ENCODE assay signal across 16 mouse cellular contexts in genomic region chr17:35022541-35023060, GRCm38 (mm10). TPM values are rescaled to one million over a fixed set of nuclear protein-coding genes. Genes with fewer than 3 reads are reported as not detected.
DNase-seq lines count a peak whose midpoint lies in the region; ATAC-seq and TF ChIP-seq lines count a peak whose summit lies in the region.
"Had no signal": no experiment of that assay in that cellular context is flagged by ENCODE, and none has a peak within 500 bp of the region (broad histone marks: within the 10 kb centered on the region; RNA-seq: fewer than 3 reads in every experiment).

No protein-coding gene starts in this region.

- H3K9me3 ChIP-seq in kidney, embryonic 15.5 days (replicated peaks): no peaks in the 10 kb centered on the region
- H3K9me3 ChIP-seq in kidney, embryonic 14.5 days (ENCODE audit: control insufficient read depth, low read length): no peaks in the 10 kb centered on the region
- H3K9me3 ChIP-seq in G1E (replicated peaks): no peaks in the 10 kb centered on the region
- no peaks in the 10 kb centered on the region for H3K9me3 ChIP-seq in liver, embryonic 11.5 days (ENCODE audit: control insufficient read depth, low read length)
- H3K9me3 ChIP-seq: hindbrain, embryonic 12.5 days; intestine, embryonic 15.5 days; limb, embryonic 15.5 days had no signal

- no peak for TF ChIP-seq POLR2A in heart, adult 2 months (IDR thresholded peaks at IDR 0.05; ENCODE audit: insufficient read depth, low read depth, low read length)

- no peak for TF ChIP-seq EP300 in heart, adult 2 months (IDR thresholded peaks at IDR 0.05; ENCODE audit: insufficient read depth, low read depth, low read length)

- H3K4me1 ChIP-seq in heart, adult 2 months (ENCODE audit: control insufficient read depth, insufficient read depth, low read length): peaks cover 11% of the 10 kb centered on the region
- H3K4me1 ChIP-seq in kidney, embryonic 15.5 days: peaks cover 43% of the 10 kb centered on the region
- H3K4me1 ChIP-seq in kidney, embryonic 14.5 days (ENCODE audit: control insufficient read depth, insufficient read depth, low read length): peaks cover 16% of the 10 kb centered on the region
- peaks cover 93% of the 10 kb centered on the region for H3K4me1 ChIP-seq in G1E (ENCODE audit: insufficient read depth, low read depth, low read length)
- H3K4me1 ChIP-seq in liver, embryonic 11.5 days (replicated peaks; ENCODE audit: control insufficient read depth, insufficient read depth, low read length): peaks cover 47% of the 10 kb centered on the region

- H3K4me3 ChIP-seq in heart, adult 2 months: no peak overlapping the region
- no peak overlapping the region for H3K4me3 ChIP-seq in kidney, embryonic 15.5 days (replicated peaks)
- no peak overlapping the region for H3K4me3 ChIP-seq in kidney, embryonic 14.5 days (ENCODE audit: low read length)
- H3K4me3 ChIP-seq in G1E (ENCODE audit: low read depth, low read length): peak overlapping the region; percentile 48; the same call in 1 of the 2 replicates
- H3K4me3 ChIP-seq in liver, embryonic 11.5 days (ENCODE audit: low read depth, low read length): no peak overlapping the region
- H3K4me3 ChIP-seq: erythroblast, embryonic 14.5 days; hindbrain, embryonic 12.5 days; intestine, embryonic 15.5 days; limb, embryonic 15.5 days had no signal

- DNase-seq in heart, adult 2 months: no peak
- no peak for DNase-seq in heart, postnatal 4 days
- no peak for DNase-seq in G1E (ENCODE audit: low spot score)
- peak; percentile 36 for DNase-seq in liver, embryonic 11.5 days (ENCODE audit: low spot score)
- no peak for DNase-seq in left cerebral cortex, postnatal 10 days (ENCODE audit: extremely low spot score in 1 of 2, low spot score in 2 of 2)
- DNase-seq: cerebellum, adult 11 months; forebrain, postnatal 0 days; gastrocnemius, postnatal 10 days; thymus, postnatal 25 days had no signal

- peak overlapping the region; percentile 88 for H3K27ac ChIP-seq in heart, adult 2 months
- H3K27ac ChIP-seq in kidney, embryonic 15.5 days: peak overlapping the region; percentile 76; the same call in 1 of the 2 replicates
- no peak overlapping the region for H3K27ac ChIP-seq in kidney, embryonic 14.5 days (ENCODE audit: low read depth, low read length)
- H3K27ac ChIP-seq in liver, embryonic 11.5 days (ENCODE audit: low read depth, low read length): peak overlapping the region; percentile 69
- H3K27ac ChIP-seq: intestine, embryonic 15.5 days; limb, embryonic 15.5 days had no signal

- no peaks in the 10 kb centered on the region for H3K79me2 ChIP-seq in heart, adult 2 months (replicated peaks; ENCODE audit: control insufficient read depth, insufficient read depth, low read length)

- H3K27me3 ChIP-seq in heart, adult 2 months (ENCODE audit: control insufficient read depth, insufficient read depth, low read length): no peaks in the 10 kb centered on the region
- no peaks in the 10 kb centered on the region for H3K27me3 ChIP-seq in kidney, embryonic 15.5 days
- H3K27me3 ChIP-seq in kidney, embryonic 14.5 days (ENCODE audit: control insufficient read depth, insufficient read depth, low read length): no peaks in the 10 kb centered on the region
- no peaks in the 10 kb centered on the region for H3K27me3 ChIP-seq in G1E (ENCODE audit: insufficient read depth, low read length)
- no peaks in the 10 kb centered on the region for H3K27me3 ChIP-seq in liver, embryonic 11.5 days (replicated peaks; ENCODE audit: control insufficient read depth, insufficient read depth, low read length)
- H3K27me3 ChIP-seq: hindbrain, embryonic 12.5 days; intestine, embryonic 15.5 days; limb, embryonic 15.5 days had no signal

- ATAC-seq in kidney, embryonic 15.5 days (replicated peaks; ENCODE audit: low FRiP score): no peak
- ATAC-seq in kidney, embryonic 14.5 days (ENCODE audit: low FRiP score, low TSS enrichment): no peak
- ATAC-seq in G1E (ENCODE audit: extremely low read depth, insufficient number of reproducible peaks, low FRiP score, poor library complexity, severe bottlenecking): no peak
- ATAC-seq in liver, embryonic 11.5 days (replicated peaks; ENCODE audit: low FRiP score): no peak
- ATAC-seq: forebrain, postnatal 0 days; midbrain, embryonic 16.5 days had no signal

- 82% methylated on average over 8 of the region's 8 CpGs for WGBS in heart, adult 2 months
- 92% methylated on average over 8 of the region's 8 CpGs for WGBS in kidney, embryonic 15.5 days
- 92% methylated on average over 8 of the region's 8 CpGs for WGBS in kidney, embryonic 14.5 days
- WGBS in liver, embryonic 11.5 days: 77% methylated on average over 8 of the region's 8 CpGs

- H3K36me3 ChIP-seq in heart, adult 2 months (ENCODE audit: control insufficient read depth, insufficient read depth, low read length): no peaks in the 10 kb centered on the region
- no peaks in the 10 kb centered on the region; the same call in 1 of the 2 replicates for H3K36me3 ChIP-seq in kidney, embryonic 15.5 days
- H3K36me3 ChIP-seq in kidney, embryonic 14.5 days (ENCODE audit: control insufficient read depth, insufficient read depth, low read length): no peaks in the 10 kb centered on the region
- peaks cover 59% of the 10 kb centered on the region for H3K36me3 ChIP-seq in G1E (replicated peaks)
- no peaks in the 10 kb centered on the region for H3K36me3 ChIP-seq in liver, embryonic 11.5 days (ENCODE audit: control insufficient read depth, insufficient read depth, low read length)
- H3K36me3 ChIP-seq: intestine, embryonic 15.5 days; limb, embryonic 15.5 days had no signal

- no peak for TF ChIP-seq CTCF in heart, adult 2 months (IDR thresholded peaks at IDR 0.05)
- no peak for TF ChIP-seq CTCF in G1E (IDR thresholded peaks at IDR 0.05; ENCODE audit: low read depth, low read length)

- no peak overlapping the region for H3K9ac ChIP-seq in heart, adult 2 months (ENCODE audit: low read depth, low read length)
- no peak overlapping the region for H3K9ac ChIP-seq in kidney, embryonic 15.5 days
- no peak overlapping the region for H3K9ac ChIP-seq in kidney, embryonic 14.5 days (ENCODE audit: low read depth, low read length)
- no peak overlapping the region for H3K9ac ChIP-seq in liver, embryonic 11.5 days (ENCODE audit: low read depth, low read length)
- H3K9ac ChIP-seq: forebrain, postnatal 0 days; hindbrain, embryonic 12.5 days; intestine, embryonic 15.5 days; limb, embryonic 15.5 days had no signal

- H3K4me2 ChIP-seq in kidney, embryonic 15.5 days: no peak overlapping the region
- no peak overlapping the region for H3K4me2 ChIP-seq in kidney, embryonic 14.5 days (replicated peaks; ENCODE audit: low read depth, low read length)
- no peak overlapping the region; the same call in 1 of the 2 replicates for H3K4me2 ChIP-seq in liver, embryonic 11.5 days
- H3K4me2 ChIP-seq: hindbrain, embryonic 12.5 days; intestine, embryonic 15.5 days; limb, embryonic 15.5 days had no signal

- intact Hi-C loops in heart, adult 2 months (cut with DNase I): loop anchor here (2.0 to 5.0 kb wide), 2 partner anchors 24 to 215 kb away; partner anchors contain the start of genes Msh5 and Nfkbil1
- intact Hi-C loops in left cerebral cortex, postnatal 10 days (cut with DNase I): loop anchor here (5.0 kb wide), 2 partner anchors 35 to 85 kb away; partner anchors contain the start of genes Ddah2 and Ly6g5c

RNA-seq across cellular contexts. Expression of gene Sapcd1, which starts 5.2 kb away (rescaled TPM):
- not detected for total RNA-seq in heart, adult 2 months (2021)
- polyA plus RNA-seq in heart, adult 2 months (2012; rRNA removed): 0.20 and 0.67 TPM in 2 replicates
- total RNA-seq in heart, postnatal 4 days (2021): 1 to 10 TPM in 1 of 2 experiments, under 1 TPM in 1; 0.74 to 1.3 TPM
- polyA plus RNA-seq in kidney, embryonic 15.5 days (2015; fragmentation: Nextera tagmentation; extraction: Ambion mirVana): 6.2 and 6.8 TPM in 2 replicates
- polyA plus RNA-seq in kidney, embryonic 14.5 days (2014; fragmentation: Nextera tagmentation; extraction: Ambion mirVana): 6.6 and 10.9 TPM in 2 replicates
- total RNA-seq in G1E (2014; fragmentation: Nextera tagmentation): 35.3 and 35.5 TPM in 2 replicates
- total RNA-seq in G1E (2017): 156 and 206 TPM in 2 replicates
- polyA plus RNA-seq in G1E (2012): 90.0 and 101 TPM in 2 replicates
- polyA plus RNA-seq in liver, embryonic 11.5 days (2014; fragmentation: Nextera tagmentation; extraction: Ambion mirVana): 6.9 and 8.5 TPM in 2 replicates
- 1 to 10 TPM in 1 of 2 experiments, under 1 TPM in 1; 0.83 to 1.0 TPM for total RNA-seq in left cerebral cortex, postnatal 10 days (2021)

RNA-seq across cellular contexts. Expression of gene Vwa7, which starts 6.2 kb away (rescaled TPM):
- total RNA-seq in heart, adult 2 months (2021): 10 to 100 TPM; 10.0 to 10.9 TPM
- 7.5 and 10.2 TPM in 2 replicates for polyA plus RNA-seq in heart, adult 2 months (2012; rRNA removed)
- 1 to 10 TPM; 1.6 to 1.8 TPM for total RNA-seq in heart, postnatal 4 days (2021)
- 0.19 and 0.29 TPM in 2 replicates for polyA plus RNA-seq in kidney, embryonic 15.5 days (2015; fragmentation: Nextera tagmentation; extraction: Ambion mirVana)
- 0.13 and 0.28 TPM in 2 replicates for polyA plus RNA-seq in kidney, embryonic 14.5 days (2014; fragmentation: Nextera tagmentation; extraction: Ambion mirVana)
- total RNA-seq in G1E (2014; fragmentation: Nextera tagmentation) (0.53 and 0.60 TPM in 2 replicates), G1E (2017) (3.5 TPM in 2 replicates)
- 1.5 TPM in 2 replicates for polyA plus RNA-seq in G1E (2012)
- polyA plus RNA-seq in liver, embryonic 11.5 days (2014; fragmentation: Nextera tagmentation; extraction: Ambion mirVana): 0.16 TPM in 2 replicates
- total RNA-seq in left cerebral cortex, postnatal 10 days (2021): under 1 TPM; 0.18 to 0.19 TPM

RNA-seq across cellular contexts. Expression of gene Vars, which starts 21.8 kb away (rescaled TPM):
- total RNA-seq in heart, adult 2 months (2021): 10 to 100 TPM; 27.0 to 28.5 TPM
- 32.7 and 39.2 TPM in 2 replicates for polyA plus RNA-seq in heart, adult 2 months (2012; rRNA removed)
- total RNA-seq in heart, postnatal 4 days (2021): 10 to 100 TPM; 46.7 to 49.0 TPM
- polyA plus RNA-seq in kidney, embryonic 15.5 days (2015; fragmentation: Nextera tagmentation; extraction: Ambion mirVana): 128 and 140 TPM in 2 replicates
- polyA plus RNA-seq in kidney, embryonic 14.5 days (2014; fragmentation: Nextera tagmentation; extraction: Ambion mirVana): 96.4 and 137 TPM in 2 replicates
- 262 and 289 TPM in 2 replicates for total RNA-seq in G1E (2014; fragmentation: Nextera tagmentation)
- total RNA-seq in G1E (2017): 99.3 and 130 TPM in 2 replicates
- polyA plus RNA-seq in G1E (2012): 1,339 and 1,437 TPM in 2 replicates
- 234 and 245 TPM in 2 replicates for polyA plus RNA-seq in liver, embryonic 11.5 days (2014; fragmentation: Nextera tagmentation; extraction: Ambion mirVana)
- 10 to 100 TPM; 55.1 to 56.7 TPM for total RNA-seq in left cerebral cortex, postnatal 10 days (2021)

RNA-seq across cellular contexts. Expression of gene Msh5, which starts 23.9 kb away (rescaled TPM):
- total RNA-seq in heart, adult 2 months (2021): under 1 TPM; 0.23 to 0.29 TPM
- 1.00 and 1.2 TPM in 2 replicates for polyA plus RNA-seq in heart, adult 2 months (2012; rRNA removed)
- total RNA-seq in heart, postnatal 4 days (2021): 1 to 10 TPM; 4.0 to 6.5 TPM
- polyA plus RNA-seq in kidney, embryonic 15.5 days (2015; fragmentation: Nextera tagmentation; extraction: Ambion mirVana): 5.2 and 5.4 TPM in 2 replicates
- polyA plus RNA-seq in kidney, embryonic 14.5 days (2014; fragmentation: Nextera tagmentation; extraction: Ambion mirVana): 4.9 and 5.9 TPM in 2 replicates
- total RNA-seq in G1E (2014; fragmentation: Nextera tagmentation) (41.7 and 45.5 TPM in 2 replicates), G1E (2017) (11.8 and 12.4 TPM in 2 replicates)
- 11.3 and 11.5 TPM in 2 replicates for polyA plus RNA-seq in G1E (2012)
- polyA plus RNA-seq in liver, embryonic 11.5 days (2014; fragmentation: Nextera tagmentation; extraction: Ambion mirVana): 3.8 and 4.7 TPM in 2 replicates
- under 1 TPM; 0.81 to 0.97 TPM for total RNA-seq in left cerebral cortex, postnatal 10 days (2021)

RNA-seq across cellular contexts. Expression of gene Clic1, which starts 27.2 kb away (rescaled TPM):
- 10 to 100 TPM; 32.5 to 33.1 TPM for total RNA-seq in heart, adult 2 months (2021)
- 44.4 and 51.6 TPM in 2 replicates for polyA plus RNA-seq in heart, adult 2 months (2012; rRNA removed)
- total RNA-seq in heart, postnatal 4 days (2021): 100 to 1,000 TPM; 166 to 167 TPM
- 300 and 320 TPM in 2 replicates for polyA plus RNA-seq in kidney, embryonic 15.5 days (2015; fragmentation: Nextera tagmentation; extraction: Ambion mirVana)
- 72.1 and 172 TPM in 2 replicates for polyA plus RNA-seq in kidney, embryonic 14.5 days (2014; fragmentation: Nextera tagmentation; extraction: Ambion mirVana)
- 211 and 218 TPM in 2 replicates for total RNA-seq in G1E (2014; fragmentation: Nextera tagmentation)
- total RNA-seq in G1E (2017): 562 and 724 TPM in 2 replicates
- polyA plus RNA-seq in G1E (2012): 233 and 258 TPM in 2 replicates
- polyA plus RNA-seq in liver, embryonic 11.5 days (2014; fragmentation: Nextera tagmentation; extraction: Ambion mirVana): 118 and 134 TPM in 2 replicates
- total RNA-seq in left cerebral cortex, postnatal 10 days (2021): 10 to 100 TPM; 14.3 to 15.8 TPM
